Mouse (Mus musculus): ENCODE measurements around the gene Tbc1d22a.

Tbc1d22a gene

DNA sequence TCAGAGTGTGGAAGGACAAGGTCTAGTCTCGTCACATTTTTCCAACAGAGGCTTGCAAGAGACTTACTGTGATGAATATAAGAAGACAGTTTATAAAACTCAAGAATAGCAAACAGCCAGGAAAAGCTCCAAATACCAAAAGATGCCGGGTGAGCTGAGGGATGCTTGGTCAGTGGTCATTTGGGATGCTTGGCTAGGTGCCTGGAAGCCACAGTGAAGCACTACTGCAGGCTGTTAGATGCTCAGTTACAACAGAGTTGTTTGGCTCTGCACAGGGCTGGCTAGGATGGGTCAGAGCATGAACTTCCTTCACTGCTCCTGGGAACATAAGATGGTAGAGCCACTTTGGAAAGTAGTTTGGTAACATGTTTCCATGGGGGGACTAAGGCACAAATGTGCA, 230.0 kb downstream of the Tbc1d22a start:
- no peak for DNase-seq (ENCODE audit: low read depth, low spot score)

DNA sequence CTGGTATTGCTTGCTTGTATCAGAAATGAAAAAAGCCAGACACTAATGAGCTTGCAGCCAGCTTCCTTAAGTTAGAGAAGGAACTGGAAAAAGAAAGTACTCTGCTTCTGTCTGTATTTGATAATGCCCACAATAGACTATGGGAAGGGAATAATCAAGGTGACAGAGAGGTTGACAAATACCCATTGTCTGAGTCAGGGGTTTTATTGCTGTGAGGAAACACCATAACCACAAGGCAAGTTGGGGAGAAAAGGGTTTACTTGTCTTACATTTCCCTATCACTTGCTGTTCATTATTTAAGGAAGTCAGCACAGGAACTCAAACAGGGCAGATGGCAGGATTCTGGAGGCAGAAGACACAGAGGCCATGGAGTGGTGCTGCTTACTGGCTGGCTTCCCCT, 231.8 kb downstream of the Tbc1d22a start:
- no peak for DNase-seq (ENCODE audit: low read depth, low spot score)

DNA sequence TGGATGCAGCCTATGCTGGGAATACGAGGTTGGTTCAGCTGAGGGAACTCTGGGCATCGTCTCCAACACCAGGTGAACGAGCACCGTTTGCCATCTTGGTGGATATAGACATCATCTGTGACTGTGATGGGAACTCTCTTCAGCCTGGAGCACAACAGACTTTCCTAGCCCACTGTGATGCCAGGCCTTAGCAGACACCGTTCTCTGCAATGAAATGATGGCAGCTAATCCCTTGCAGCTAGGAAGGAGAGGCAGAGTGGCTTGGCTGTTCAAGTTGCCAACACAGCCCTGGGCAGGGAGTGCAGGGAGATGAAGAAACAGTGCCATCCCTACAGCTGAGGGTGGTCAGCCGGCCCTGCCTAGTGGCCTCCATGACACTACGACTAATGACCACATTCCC, 233.0 kb downstream of the Tbc1d22a start:
- DNase-seq (ENCODE audit: low read depth, low spot score) = no peak

DNA sequence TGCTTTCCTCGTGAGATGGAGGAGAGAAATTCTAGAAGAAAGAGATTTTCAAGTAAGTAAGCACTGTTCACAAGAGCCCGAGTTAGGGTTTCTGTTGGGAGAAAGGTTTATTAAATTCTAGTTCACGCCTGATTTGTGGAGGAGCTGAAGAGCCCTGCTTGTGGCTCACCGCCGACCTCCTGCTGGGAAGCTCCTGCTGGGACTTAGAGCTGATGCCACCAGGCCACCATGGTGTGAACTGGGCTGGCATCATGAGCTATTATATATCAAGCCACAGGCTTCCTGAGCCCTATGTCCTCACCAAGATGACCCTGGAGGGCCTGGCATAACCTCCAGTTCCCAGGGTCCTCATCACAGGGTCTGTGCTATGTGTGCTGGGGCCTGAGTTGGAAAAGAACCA, 235.0 kb downstream of the Tbc1d22a start:
- no peak for DNase-seq (ENCODE audit: low read depth, low spot score)

DNA sequence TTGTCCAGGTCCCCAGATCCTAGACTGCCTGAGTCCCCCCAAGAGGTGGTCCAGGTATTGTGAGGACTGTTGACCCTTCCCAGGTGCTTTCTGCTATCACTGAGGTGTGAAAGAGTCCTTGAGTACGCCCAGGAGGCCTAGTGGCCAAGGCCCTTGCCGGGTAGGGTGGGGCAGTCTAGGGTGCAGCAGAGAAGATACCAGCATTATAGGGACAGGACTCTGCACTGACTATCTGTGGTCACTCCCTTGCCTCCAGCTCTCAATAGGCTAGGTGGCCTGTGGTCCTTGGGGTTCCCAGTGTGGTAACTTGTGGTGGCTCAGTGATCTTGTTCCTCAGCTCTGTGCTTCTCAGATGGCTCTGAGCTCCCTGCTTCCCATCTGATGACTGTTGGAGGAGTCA, 235.5 kb downstream of the Tbc1d22a start:
- no peak for DNase-seq (ENCODE audit: low read depth, low spot score)

DNA sequence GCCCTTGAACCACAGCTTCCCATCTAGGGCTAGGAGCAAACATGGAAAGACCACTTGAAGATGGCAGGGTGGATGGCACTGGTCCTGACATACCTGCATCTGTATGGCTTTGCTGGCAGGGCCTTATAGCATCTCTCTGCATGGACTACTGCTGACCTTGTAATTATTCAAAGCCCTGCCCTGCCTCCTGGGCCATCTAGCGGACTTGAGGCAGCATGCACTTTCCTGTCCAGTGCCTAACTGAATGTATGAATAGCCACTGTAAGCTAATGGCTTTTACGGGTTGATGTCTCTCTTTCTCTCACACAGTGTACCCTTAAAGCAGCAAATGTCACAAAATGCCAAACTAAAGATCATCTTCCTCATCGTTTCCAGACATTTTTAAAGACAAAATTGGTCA, 245.2 kb downstream of the Tbc1d22a start:
- DNase-seq (ENCODE audit: low read depth, low spot score) = no peak

DNA sequence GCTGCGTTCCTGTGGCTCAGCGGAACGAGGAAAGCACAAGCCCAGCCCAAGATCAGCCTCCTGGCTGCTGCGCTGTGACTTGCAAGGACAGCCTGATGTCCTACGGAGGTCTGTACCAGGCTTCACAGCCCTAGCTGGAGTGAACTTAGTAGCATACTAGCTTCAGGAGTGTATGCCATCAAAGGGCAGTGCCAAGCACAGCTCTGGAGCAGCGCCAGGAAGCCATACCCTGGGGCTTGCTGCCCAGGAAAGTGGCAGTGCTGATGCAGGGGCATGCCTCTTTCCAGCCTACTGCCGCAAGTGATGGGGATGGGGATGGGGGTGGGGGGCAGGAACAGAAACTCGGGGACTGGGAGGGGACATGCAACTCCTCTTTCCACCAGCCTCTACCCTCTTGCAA, 248.4 kb downstream of the Tbc1d22a start:
- DNase-seq (ENCODE audit: low read depth, low spot score) = no peak

DNA sequence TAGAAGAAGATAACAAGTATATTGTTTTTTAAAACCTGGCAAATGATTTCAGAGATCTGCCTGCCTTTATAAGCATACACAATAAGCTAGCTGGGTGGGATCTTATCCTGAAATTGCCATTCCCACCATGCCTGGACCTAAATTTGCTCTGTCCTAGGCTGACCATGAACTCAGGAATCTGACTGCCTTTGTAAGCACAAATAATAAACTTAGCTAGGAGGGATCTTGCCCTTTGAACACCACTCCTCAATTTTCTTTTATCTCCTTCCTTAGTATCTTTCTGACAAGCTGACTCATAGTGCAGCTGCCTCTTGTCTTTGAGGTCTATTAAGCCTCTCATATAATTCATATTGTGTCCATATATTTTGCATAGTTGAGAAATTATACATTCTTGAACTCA, 253.8 kb downstream of the Tbc1d22a start:
- no peak for DNase-seq (ENCODE audit: low read depth, low spot score)

DNA sequence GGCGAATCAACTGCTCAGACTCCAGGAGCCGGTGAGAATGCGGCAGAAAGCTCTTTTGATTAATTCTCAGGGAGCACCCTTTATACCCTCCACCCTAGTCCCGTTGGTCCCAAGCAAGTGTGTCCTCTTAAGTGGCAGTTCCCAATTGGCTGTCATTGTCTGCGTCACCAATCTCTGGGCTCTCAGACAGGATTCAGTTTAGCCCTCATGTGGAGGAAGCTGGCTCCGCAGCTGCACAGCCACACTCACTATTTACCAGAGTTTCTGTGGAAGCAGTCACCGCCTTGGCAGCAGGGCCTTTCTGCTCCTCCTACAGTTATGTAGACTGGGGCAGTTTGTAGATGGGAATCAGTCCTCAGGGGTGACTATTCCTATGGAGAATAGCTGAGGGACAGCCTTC, 256.9 kb downstream of the Tbc1d22a start:
- no peak for DNase-seq (ENCODE audit: low read depth, low spot score)

DNA sequence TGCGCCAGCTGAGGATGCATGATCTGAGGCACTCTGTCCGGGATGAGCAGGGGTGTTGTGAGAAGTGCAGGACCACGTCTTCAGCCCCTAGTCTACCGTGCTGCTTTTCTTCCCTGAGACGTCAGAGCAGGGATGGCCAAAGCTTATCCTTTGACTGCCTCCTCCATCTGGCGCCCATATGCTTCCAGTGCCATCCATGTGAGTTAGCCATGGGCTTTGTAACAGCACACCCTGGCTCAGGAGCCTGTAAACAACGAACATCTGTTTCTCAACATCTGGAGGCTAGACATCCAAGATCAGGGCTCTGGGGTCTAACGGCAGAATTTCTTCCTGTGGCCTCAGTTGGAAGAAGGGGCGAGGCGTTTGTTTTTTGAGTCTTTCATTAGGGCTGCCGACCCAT, 259.2 kb downstream of the Tbc1d22a start:
- DNase-seq (ENCODE audit: low read depth, low spot score) = no peak

DNA sequence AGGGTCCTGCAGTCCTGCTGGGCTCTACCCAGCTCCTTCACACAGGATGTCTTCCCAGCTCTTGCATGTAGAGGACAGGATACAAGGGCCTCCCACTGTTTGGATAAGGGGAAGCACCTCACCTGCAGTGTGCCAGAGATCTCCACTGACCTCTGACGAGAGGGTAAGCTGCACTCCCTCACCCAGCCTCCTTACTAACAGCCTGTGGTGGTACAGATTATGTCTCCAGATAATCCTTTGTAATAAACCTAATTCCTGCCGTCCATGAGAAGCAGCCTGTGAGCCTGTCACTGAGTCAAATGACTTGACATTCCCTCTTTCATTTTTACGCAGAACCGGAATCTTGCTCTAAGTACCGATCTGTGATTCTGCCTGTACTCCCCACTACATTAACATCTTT, 260.7 kb downstream of the Tbc1d22a start:
- DNase-seq (ENCODE audit: low read depth, low spot score) = no peak

DNA sequence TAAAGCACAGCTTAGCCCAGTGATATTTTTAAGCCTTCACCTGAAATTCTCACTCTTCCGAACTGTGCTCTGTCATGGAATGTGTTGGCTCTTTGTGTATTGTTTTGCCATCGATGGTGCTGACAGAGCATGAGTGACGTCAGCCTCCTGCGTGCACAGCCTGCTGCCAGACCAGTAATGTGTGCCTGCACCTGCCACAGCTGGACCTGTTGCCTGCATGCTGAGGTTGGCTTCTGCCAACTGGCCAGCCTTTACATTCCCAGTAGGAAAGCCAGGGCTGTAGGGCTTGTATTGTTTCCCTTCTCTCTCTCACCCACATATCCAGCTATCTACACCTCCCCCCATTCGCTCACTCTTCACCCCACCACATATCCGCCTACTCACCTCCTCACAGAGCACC, 262.2 kb downstream of the Tbc1d22a start:
- no peak for DNase-seq (ENCODE audit: low read depth, low spot score)

DNA sequence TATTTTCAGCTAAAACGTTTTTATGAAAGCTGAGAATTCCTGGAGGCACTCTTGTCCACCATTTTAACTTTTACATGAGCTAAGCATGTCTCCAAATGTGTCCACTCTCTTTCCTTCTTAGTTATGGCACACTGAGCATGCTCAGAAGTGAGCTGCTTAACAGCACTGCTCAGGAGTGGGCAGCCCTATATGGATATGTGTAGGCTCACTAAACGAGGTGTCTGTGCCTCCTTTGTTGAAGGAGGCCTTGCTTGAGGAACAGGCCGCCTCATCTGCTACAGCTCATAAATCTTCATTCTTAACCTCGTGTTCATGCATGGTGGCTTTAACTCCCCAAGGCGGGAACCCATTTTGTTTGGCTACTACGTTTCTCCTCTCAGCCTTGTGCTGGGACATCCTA, 262.8 kb downstream of the Tbc1d22a start:
- no peak for DNase-seq (ENCODE audit: low read depth, low spot score)

DNA sequence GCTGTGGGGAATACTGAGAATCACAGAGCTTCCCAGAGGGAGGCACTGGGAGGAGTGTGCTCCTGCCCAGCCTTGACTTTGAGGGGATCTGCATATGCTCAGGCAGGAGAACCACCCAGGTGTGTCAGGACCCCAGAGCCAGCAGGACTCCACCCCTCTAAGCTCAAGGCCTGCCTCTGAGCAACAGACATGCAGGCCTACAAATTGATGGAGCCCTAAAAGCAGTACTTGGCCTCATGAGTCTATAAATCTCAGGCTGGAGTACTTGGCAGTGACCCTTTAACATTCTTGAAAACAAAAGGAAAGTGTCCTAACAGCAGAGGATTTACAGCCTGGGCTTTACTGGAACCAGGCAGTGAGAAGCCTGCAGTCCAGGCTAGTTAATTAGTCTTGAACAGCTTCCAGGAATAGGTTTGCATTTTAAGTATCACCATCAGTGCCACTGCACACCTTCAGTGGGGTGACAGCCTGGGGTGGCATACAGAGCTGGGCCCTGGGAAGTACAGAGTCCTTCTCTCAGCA, 263.3 kb downstream of the Tbc1d22a start:
- no peak for DNase-seq (ENCODE audit: low read depth, low spot score)

DNA sequence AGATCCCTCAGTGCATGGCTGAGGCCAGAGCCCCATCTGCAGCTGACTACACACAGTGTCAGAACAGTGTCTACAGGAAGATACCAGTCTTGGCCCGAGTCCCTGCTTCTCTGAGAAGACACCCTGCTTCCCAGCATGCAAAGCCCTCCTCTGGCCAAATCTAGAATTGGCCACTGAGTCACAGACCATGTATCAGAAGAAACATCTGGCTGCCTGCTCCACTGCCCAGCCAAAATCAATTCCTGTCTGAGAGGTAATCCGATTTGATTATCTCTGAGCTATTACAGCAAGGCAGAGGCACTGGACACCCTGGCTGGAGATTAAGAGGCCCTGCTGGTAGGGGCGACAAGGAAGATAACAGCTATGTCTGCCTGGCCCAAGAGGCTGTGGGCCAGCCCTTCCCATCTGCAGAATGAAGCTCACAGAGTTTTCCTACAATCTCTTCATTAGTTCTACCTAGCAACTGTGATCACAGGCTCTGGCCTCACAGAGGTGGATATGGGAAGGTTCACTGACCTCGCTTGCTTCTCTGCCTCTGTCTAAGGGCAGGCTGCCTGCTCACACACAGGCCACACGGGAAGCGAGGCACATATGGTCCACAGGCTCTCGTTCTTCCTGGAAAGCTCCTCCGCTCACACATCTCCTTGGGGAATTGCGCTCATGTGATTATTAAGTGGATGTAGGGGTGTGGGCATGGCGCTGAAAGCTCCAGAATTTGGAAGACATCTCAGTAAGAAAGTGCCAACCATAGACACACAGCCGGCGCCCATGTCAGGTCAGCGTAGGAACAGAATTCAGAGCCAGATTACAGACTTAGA, 264.6 kb downstream of the Tbc1d22a start:
- no peak for DNase-seq (ENCODE audit: low read depth, low spot score)

DNA sequence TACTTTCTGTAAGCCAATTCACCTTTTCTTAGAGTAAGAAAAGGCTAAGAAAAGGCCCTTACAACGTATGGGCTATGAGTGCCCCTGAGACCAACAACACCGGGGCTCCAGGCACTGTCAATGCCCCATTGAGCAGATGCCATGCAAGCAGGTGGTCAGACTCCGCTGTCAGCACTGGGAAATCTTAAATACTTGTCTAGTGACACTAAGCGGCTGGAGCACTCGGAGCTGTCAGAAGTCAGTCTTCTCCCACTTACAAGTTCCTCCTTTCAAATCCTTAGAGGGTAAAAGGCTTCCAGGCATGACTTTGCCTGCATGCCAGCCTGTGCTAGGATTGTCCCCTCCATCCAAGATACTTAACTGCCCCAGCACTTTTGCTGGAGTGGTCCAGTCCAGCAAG, 268.1 kb downstream of the Tbc1d22a start:
- DNase-seq (ENCODE audit: low read depth, low spot score) = no peak

DNA sequence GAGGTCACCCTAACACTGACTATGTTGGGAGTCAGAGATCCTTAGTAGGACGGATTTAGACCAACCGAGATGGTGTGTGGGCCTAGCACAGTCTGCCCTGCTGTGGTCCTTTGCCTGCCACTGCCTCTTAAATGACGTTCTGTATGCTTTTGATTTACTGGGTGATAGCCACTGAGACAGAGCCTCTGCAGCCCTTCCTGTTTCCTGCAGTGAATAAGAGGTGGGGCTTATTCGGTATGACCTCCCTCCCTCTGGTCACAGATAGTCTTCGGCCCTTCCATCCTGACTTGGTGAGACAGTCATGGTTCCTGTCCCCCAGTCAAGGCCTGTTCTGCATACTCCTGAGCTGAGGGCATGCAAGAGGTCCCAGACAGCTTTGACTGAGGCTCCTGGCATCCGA, 271.6 kb downstream of the Tbc1d22a start:
- no peak for DNase-seq (ENCODE audit: low read depth, low spot score)

DNA sequence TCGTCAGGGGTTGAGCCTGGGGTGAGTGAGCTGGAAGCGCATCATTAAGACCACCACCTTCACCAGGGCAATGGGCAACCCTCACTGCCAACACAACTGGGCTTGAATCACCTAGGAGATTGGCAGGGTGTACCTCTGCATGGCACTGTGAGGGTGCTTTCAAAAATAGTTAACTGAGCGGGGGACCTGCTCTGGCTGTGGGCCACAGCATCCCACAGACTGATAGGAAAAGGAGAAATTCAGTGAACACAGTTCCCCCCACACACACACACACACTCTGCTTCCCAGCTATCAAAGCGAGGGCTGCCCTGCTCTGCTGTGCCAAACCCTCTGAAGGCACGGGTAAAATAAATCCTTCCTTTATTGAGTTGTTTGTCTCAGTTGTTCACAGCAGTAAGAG, 273.1 kb downstream of the Tbc1d22a start:
- DNase-seq (ENCODE audit: low read depth, low spot score) = no peak

DNA sequence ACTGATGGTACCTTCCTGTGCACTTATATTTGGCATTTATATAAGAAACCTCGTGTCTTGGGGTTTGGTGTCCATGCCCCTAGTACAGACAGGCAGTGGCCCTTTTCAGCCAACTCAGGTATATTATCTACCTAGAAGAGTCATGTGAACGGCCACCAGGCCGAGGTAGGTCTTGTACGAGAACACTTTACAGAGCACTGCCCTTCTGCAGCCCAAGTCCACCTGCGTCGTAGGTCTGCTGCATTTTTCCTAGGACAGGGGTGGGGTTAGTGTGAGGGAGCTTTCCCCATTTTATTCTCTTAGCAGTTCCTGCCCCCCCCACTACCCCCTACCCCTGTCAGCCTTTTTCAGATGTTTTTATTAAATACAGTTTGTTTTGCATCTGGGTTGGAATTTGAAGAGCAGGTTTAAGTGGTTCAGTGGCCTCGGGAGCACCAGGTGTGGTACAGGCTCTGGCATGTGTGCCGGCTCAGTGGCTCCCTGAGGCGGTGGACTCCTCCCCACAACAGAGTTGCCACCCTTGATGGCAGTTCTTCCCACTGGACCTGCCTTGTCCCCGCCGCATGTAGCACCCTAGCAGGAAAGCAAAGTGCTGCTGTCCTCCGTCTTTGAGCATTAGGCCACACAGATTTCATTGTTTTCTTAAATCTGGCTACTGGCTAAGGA, 277.3 kb downstream of the Tbc1d22a start:
- no peak for DNase-seq (ENCODE audit: low read depth, low spot score)

DNA sequence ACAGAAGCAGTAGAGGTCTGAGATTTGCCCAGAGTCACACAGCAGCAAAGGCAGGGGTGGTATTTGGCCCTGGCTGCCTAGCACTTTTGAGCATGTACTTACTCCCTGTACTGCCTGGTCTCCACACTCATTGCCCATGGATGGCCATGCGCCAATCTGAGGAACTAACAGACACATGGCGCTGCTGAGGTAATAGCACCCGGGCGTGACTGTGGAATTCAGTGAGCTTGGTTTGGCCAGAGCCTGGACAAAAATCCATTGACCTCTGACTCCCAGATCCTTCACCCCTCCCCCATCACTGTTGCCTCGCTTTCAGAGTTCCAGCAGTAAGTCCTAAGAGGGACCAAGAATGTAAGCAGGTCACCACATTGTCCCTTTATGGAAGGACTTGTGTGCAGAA, 278.4 kb downstream of the Tbc1d22a start:
- DNase-seq (ENCODE audit: low read depth, low spot score) = no peak

DNA sequence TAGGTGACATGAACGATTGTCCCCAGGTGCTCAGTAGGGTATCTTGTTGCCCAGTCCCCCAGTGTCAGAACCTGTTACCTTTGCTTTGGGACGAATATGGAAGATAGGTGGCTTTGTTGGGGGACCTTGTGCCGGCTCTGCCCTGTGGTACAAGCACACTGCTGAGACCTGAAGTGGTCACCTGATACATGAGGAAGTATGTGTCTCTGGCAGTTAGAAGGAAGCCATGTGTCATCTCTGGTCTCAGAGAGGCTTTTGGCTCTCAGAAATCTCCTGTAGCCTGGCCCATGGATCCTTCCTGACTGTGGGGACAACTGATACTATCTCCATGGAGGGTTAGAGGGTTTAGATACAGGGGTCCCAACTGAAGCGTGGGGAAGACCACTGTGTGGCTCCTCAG, 281.9 kb downstream of the Tbc1d22a start:
- no peak for DNase-seq (ENCODE audit: low read depth, low spot score)

DNA sequence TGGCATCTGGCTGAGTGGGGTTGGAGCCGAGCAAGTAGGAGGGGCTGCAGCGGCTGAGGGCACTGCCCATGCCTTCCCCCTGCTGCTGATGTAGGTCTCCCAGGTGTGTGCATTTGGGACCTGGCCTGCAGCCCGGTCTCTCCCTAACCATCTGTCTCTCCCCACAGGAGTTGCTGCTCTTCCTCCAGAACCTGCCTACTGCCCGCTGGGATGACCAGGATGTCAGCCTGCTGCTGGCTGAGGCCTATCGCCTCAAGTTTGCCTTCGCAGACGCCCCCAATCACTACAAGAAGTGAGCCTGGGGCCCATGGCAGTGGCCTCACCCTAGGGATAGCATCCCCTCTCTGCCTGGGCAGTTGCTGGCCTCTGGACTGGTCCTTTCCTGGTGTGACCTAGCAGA, 282.4 kb downstream of the Tbc1d22a start:
- no peak for DNase-seq (ENCODE audit: low read depth, low spot score)

DNA sequence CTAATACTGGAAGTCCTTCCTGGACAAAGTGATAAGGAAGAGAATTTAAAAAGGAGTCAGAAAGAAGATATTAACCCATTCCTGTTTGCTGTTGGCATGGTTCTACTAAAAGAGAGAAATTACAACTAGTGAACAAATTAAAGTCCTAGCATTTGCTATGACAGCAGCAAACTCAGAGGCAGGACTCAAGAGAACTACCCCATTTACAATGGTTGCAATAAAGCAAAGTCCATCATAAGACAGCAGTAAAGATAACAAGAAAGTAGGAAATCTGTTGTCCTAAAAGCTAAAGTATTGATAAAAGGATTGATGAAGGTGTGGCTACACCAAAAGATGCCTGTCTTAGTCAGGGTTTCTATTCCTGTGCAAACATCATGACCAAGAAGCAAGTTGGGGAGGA, 286.3 kb downstream of the Tbc1d22a start:
- no peak for DNase-seq (ENCODE audit: low read depth, low spot score)
